Mouse (Mus musculus) CD4-positive, CD25-positive, alpha-beta regulatory T cell, adult 4 months (primary cell): ENCODE data around the gene Speer4f2. TPM values are rescaled to one million over a fixed set of nuclear protein-coding genes. Genes with fewer than 3 reads are reported as not detected.

ENCODE experiments used
- polyA plus RNA-seq, 2 experiments: library from polyadenylated mRNA; unstranded; fragments of 100-300 nt; shearing (Covaris generic); gene quantifications; one replicate each; pipeline ENCODE4 v1.2.1; 2017

Gene Speer4f2
- polyA plus RNA-seq, 2 experiments from 2014 or later = not detected

Other genes with a start within 250 kb of the Speer4f2 start
- gene Speer4f1, start 102.9 kb downstream of the Speer4f2 start, polyA plus RNA-seq = not detected
- not detected for gene Sema3c, start 201.1 kb downstream of the Speer4f2 start, polyA plus RNA-seq